Mouse (Mus musculus): Measurements from ENCODE around the gene Crabp2. TPM values are rescaled to one million over a fixed set of nuclear protein-coding genes. Genes with fewer than 3 reads are reported as not detected.

Crabp2 gene
- polyA plus RNA-seq, 1 experiment, result not detected

GRCm38 (mm10) chr3:87986868-87987267, 38.4 kb downstream of the Crabp2 start:
- no peak for TF ChIP-seq POLR2A (IDR thresholded peaks at IDR 0.05; ENCODE audit: low read depth, low read length)
- TF ChIP-seq CTCF (IDR thresholded peaks at IDR 0.05; ENCODE audit: extremely low read depth, insufficient read length, insufficient replicate concordance, low read depth, low read length), result peak; percentile 99
- Histone ChIP-seq H3K4me1 (ENCODE audit: control insufficient read depth, insufficient read depth, insufficient read length, low read length) (peaks cover 13% of the 10 kb centered on the region), H3K36me3 (ENCODE audit: control insufficient read depth, insufficient read depth, low read length) (no peaks in the 10 kb centered on the region), H3K27me3 (ENCODE audit: control insufficient read depth, insufficient read depth, low read length) (peaks cover 4% of the 10 kb centered on the region; the same call in 1 of the 2 replicates), H3K4me3 (ENCODE audit: low read depth, low read length) (peak overlapping the region; percentile 32), H3K27ac (ENCODE audit: insufficient read depth, low read depth, low read length) (no peak overlapping the region)
- under 1% methylated on average over 17 of the region's 17 CpGs for WGBS

GRCm38 (mm10) chr3:87987633-87988032, 39.2 kb downstream of the Crabp2 start:
- H3K27me3 ChIP-seq (ENCODE audit: control insufficient read depth, insufficient read depth, low read length), result peaks cover 4% of the 10 kb centered on the region; the same call in 1 of the 2 replicates
- H3K27ac ChIP-seq (ENCODE audit: insufficient read depth, low read depth, low read length), result no peak overlapping the region
- 1% methylated on average over 15 of the region's 15 CpGs for WGBS
- no peak for TF ChIP-seq CTCF (IDR thresholded peaks at IDR 0.05; ENCODE audit: extremely low read depth, insufficient read length, insufficient replicate concordance, low read depth, low read length)
- TF ChIP-seq POLR2A (IDR thresholded peaks at IDR 0.05; ENCODE audit: low read depth, low read length), result no peak; the same call in 1 of the 2 replicates
- peaks cover 5% of the 10 kb centered on the region for H3K4me1 ChIP-seq (ENCODE audit: control insufficient read depth, insufficient read depth, insufficient read length, low read length)
- peak overlapping the region; percentile 38 for H3K4me3 ChIP-seq (ENCODE audit: low read depth, low read length)
- no peaks in the 10 kb centered on the region for H3K36me3 ChIP-seq (ENCODE audit: control insufficient read depth, insufficient read depth, low read length)

GRCm38 (mm10) chr3:87988068-87988467, 39.6 kb downstream of the Crabp2 start:
- no peak overlapping the region for H3K27ac ChIP-seq (ENCODE audit: insufficient read depth, low read depth, low read length)
- peaks cover 2% of the 10 kb centered on the region; the same call in 1 of the 2 replicates for H3K4me1 ChIP-seq (ENCODE audit: control insufficient read depth, insufficient read depth, insufficient read length, low read length)
- H3K4me3 ChIP-seq (ENCODE audit: low read depth, low read length), result peak overlapping the region; percentile 38
- WGBS, result 11% methylated on average over 15 of the region's 15 CpGs
- no peaks in the 10 kb centered on the region for H3K36me3 ChIP-seq (ENCODE audit: control insufficient read depth, insufficient read depth, low read length)
- peaks cover 4% of the 10 kb centered on the region; the same call in 1 of the 2 replicates for H3K27me3 ChIP-seq (ENCODE audit: control insufficient read depth, insufficient read depth, low read length)
- TF ChIP-seq POLR2A (IDR thresholded peaks at IDR 0.05; ENCODE audit: low read depth, low read length), result no peak
- TF ChIP-seq CTCF (IDR thresholded peaks at IDR 0.05; ENCODE audit: extremely low read depth, insufficient read length, insufficient replicate concordance, low read depth, low read length), result no peak

- 29% methylated on average over 10 of the region's 10 CpGs for WGBS
- Histone ChIP-seq H3K27ac (ENCODE audit: insufficient read depth, low read depth, low read length) (no peak overlapping the region), H3K36me3 (ENCODE audit: control insufficient read depth, insufficient read depth, low read length) (no peaks in the 10 kb centered on the region), H3K27me3 (ENCODE audit: control insufficient read depth, insufficient read depth, low read length) (peaks cover 4% of the 10 kb centered on the region; the same call in 1 of the 2 replicates), H3K4me3 (ENCODE audit: low read depth, low read length) (no peak overlapping the region), H3K4me1 (ENCODE audit: control insufficient read depth, insufficient read depth, insufficient read length, low read length) (no peaks in the 10 kb centered on the region; the same call in 1 of the 2 replicates)
- TF ChIP-seq POLR2A (IDR thresholded peaks at IDR 0.05; ENCODE audit: low read depth, low read length) (no peak), CTCF (IDR thresholded peaks at IDR 0.05; ENCODE audit: extremely low read depth, insufficient read length, insufficient replicate concordance, low read depth, low read length) (no peak)
Observed at GRCm38 (mm10) chr3:87989935-87990334, 41.5 kb downstream of the Crabp2 start.

- no peak overlapping the region for H3K27ac ChIP-seq (ENCODE audit: insufficient read depth, low read depth, low read length)
- H3K36me3 ChIP-seq (ENCODE audit: control insufficient read depth, insufficient read depth, low read length), result no peaks in the 10 kb centered on the region
- 2% methylated on average over 6 of the region's 6 CpGs for WGBS
- H3K4me1 ChIP-seq (ENCODE audit: control insufficient read depth, insufficient read depth, insufficient read length, low read length), result peaks cover 5% of the 10 kb centered on the region
- TF ChIP-seq POLR2A (IDR thresholded peaks at IDR 0.05; ENCODE audit: low read depth, low read length) (no peak), CTCF (IDR thresholded peaks at IDR 0.05; ENCODE audit: extremely low read depth, insufficient read length, insufficient replicate concordance, low read depth, low read length) (no peak)
- peaks cover 29% of the 10 kb centered on the region for H3K27me3 ChIP-seq (ENCODE audit: control insufficient read depth, insufficient read depth, low read length)
- H3K4me3 ChIP-seq (ENCODE audit: low read depth, low read length), result no peak overlapping the region
Observed at GRCm38 (mm10) chr3:87993436-87993835, 45.0 kb downstream of the Crabp2 start.

- Histone ChIP-seq H3K36me3 (ENCODE audit: control insufficient read depth, insufficient read depth, low read length) (no peaks in the 10 kb centered on the region), H3K27ac (ENCODE audit: insufficient read depth, low read depth, low read length) (no peak overlapping the region), H3K4me1 (ENCODE audit: control insufficient read depth, insufficient read depth, insufficient read length, low read length) (peaks cover 5% of the 10 kb centered on the region), H3K27me3 (ENCODE audit: control insufficient read depth, insufficient read depth, low read length) (peaks cover 47% of the 10 kb centered on the region), H3K4me3 (ENCODE audit: low read depth, low read length) (no peak overlapping the region)
- 37% methylated on average over 11 of the region's 11 CpGs for WGBS
- TF ChIP-seq CTCF (IDR thresholded peaks at IDR 0.05; ENCODE audit: extremely low read depth, insufficient read length, insufficient replicate concordance, low read depth, low read length) (no peak), POLR2A (IDR thresholded peaks at IDR 0.05; ENCODE audit: low read depth, low read length) (no peak)
Observed at GRCm38 (mm10) chr3:87995331-87995730, 46.9 kb downstream of the Crabp2 start.

GRCm38 (mm10) chr3:87996401-87996800, 47.9 kb downstream of the Crabp2 start:
- 6% methylated on average over 15 of the region's 15 CpGs for WGBS
- H3K36me3 ChIP-seq (ENCODE audit: control insufficient read depth, insufficient read depth, low read length), result no peaks in the 10 kb centered on the region
- no peak overlapping the region for H3K4me3 ChIP-seq (ENCODE audit: low read depth, low read length)
- H3K27me3 ChIP-seq (ENCODE audit: control insufficient read depth, insufficient read depth, low read length), result peaks cover 57% of the 10 kb centered on the region
- peaks cover 5% of the 10 kb centered on the region for H3K4me1 ChIP-seq (ENCODE audit: control insufficient read depth, insufficient read depth, insufficient read length, low read length)
- TF ChIP-seq POLR2A (IDR thresholded peaks at IDR 0.05; ENCODE audit: low read depth, low read length), result no peak
- no peak for TF ChIP-seq CTCF (IDR thresholded peaks at IDR 0.05; ENCODE audit: extremely low read depth, insufficient read length, insufficient replicate concordance, low read depth, low read length)
- no peak overlapping the region for H3K27ac ChIP-seq (ENCODE audit: insufficient read depth, low read depth, low read length)

Measured in small intestine, adult 2 months (tissue).